In genomic region chr9:21015571-21016130, GRCm38 (mm10) we compare ENCODE assay signal across 9 mouse cellular contexts. TPM values are rescaled to one million over a fixed set of nuclear protein-coding genes. Genes with fewer than 3 reads are reported as not detected.
DNase-seq lines count a peak whose midpoint lies in the region; ATAC-seq and TF ChIP-seq lines count a peak whose summit lies in the region.
"Had no signal": no experiment of that assay in that cellular context is flagged by ENCODE, and none has a peak within 500 bp of the region (broad histone marks: within the 10 kb centered on the region; RNA-seq: fewer than 3 reads in every experiment).

Gene Icam1, plus strand, starts transcription at chr9:21015985.

- peak within 1 kb of the TSS; percentile 21 for H3K9ac ChIP-seq in forebrain, embryonic 12.5 days

- intact Hi-C loops in heart, postnatal 25 days (cut with DNase I), result no loop called here

- H3K36me3 ChIP-seq in forebrain, embryonic 12.5 days (replicated peaks), result no peaks in the 10 kb centered on the region

- H3K4me1 ChIP-seq in forebrain, embryonic 12.5 days, result peaks cover 12% of the 10 kb centered on the region

- H3K27me3 ChIP-seq in forebrain, embryonic 12.5 days, result peaks cover 79% of the 10 kb centered on the region

- no peak for ATAC-seq in forebrain, embryonic 12.5 days (ENCODE audit: low FRiP score)
- ATAC-seq in megakaryocyte, adult 5-6 weeks (ENCODE audit: poor library complexity, severe bottlenecking), result peak; percentile 51
- ATAC-seq: Patski had no signal

- DNase-seq in layer of hippocampus, adult 2 months (ENCODE audit: low spot score in 2 of 2), result no peak
- no peak for DNase-seq in layer of hippocampus, adult 18-20 months (ENCODE audit: low spot score in 2 of 2)
- DNase-seq in heart, postnatal 25 days (ENCODE audit: low spot score), result peak; percentile 71
- peak; percentile 90 to 93 for DNase-seq in kidney, postnatal 36 days
- peak; percentile 77 to 89 for DNase-seq in spleen, postnatal 4 days (ENCODE audit: low spot score in 2 of 2)
- DNase-seq in left cerebral cortex, adult 18-20 months (ENCODE audit: low spot score in 2 of 2), result no peak

- H3K4me2 ChIP-seq in forebrain, embryonic 12.5 days, result peak within 1 kb of the TSS; percentile 41

- 1% methylated on average over 30 of the region's 30 CpGs for WGBS in forebrain, embryonic 12.5 days

- TF ChIP-seq CTCF in layer of hippocampus, adult 2 months (conservative IDR thresholded peaks at IDR 0.05), result no peak

- H3K9me3 ChIP-seq in forebrain, embryonic 12.5 days, result no peaks in the 10 kb centered on the region

- H3K4me3 ChIP-seq in layer of hippocampus, adult 2 months, result peak within 1 kb of the TSS; percentile 46
- peak within 1 kb of the TSS; percentile 25 for H3K4me3 ChIP-seq in forebrain, embryonic 12.5 days (replicated peaks)

- H3K27ac ChIP-seq in layer of hippocampus, adult 2 months, result peak within 1 kb of the TSS; percentile 51; the same call in 1 of the 2 replicates
- H3K27ac ChIP-seq in forebrain, embryonic 12.5 days, result no peak within 1 kb of the TSS

RNA-seq across cellular contexts. Expression of gene Icam1, which starts in this region (rescaled TPM):
- 1 to 10 TPM; 2.6 to 2.8 TPM for total RNA-seq in layer of hippocampus, adult 2 months (2021)
- total RNA-seq in layer of hippocampus, adult 18-20 months (2021), result 1 to 10 TPM; 2.0 to 2.6 TPM
- 3.7 and 3.8 TPM in 2 replicates for polyA plus RNA-seq in forebrain, embryonic 12.5 days (2016; fragmentation: Nextera tagmentation; extraction: Ambion mirVana)
- 1 to 10 TPM; 7.7 to 9.6 TPM for total RNA-seq in heart, postnatal 25 days (2021)
- 9.6 and 15.3 TPM in 2 replicates for total RNA-seq in megakaryocyte, adult 5-6 weeks (2015)
- 19.5 and 20.5 TPM in 2 replicates for total RNA-seq in megakaryocyte, adult 5-6 weeks (2017)
- 1 to 10 TPM; 2.3 to 2.9 TPM for total RNA-seq in left cerebral cortex, adult 18-20 months (2021)

Comparison
In these comparisons a context has a peak if more than half of its experiments do, and no peak if none do; other contexts are left out.
1. DNase-seq: peak in heart, postnatal 25 days (single experiment), kidney, postnatal 36 days (2 of 2) and spleen, postnatal 4 days (2 of 2); none in layer of hippocampus, adult 2 months (0 of 2), layer of hippocampus, adult 18-20 months (0 of 2) and left cerebral cortex, adult 18-20 months (0 of 2).